In the genomic region with DNA sequence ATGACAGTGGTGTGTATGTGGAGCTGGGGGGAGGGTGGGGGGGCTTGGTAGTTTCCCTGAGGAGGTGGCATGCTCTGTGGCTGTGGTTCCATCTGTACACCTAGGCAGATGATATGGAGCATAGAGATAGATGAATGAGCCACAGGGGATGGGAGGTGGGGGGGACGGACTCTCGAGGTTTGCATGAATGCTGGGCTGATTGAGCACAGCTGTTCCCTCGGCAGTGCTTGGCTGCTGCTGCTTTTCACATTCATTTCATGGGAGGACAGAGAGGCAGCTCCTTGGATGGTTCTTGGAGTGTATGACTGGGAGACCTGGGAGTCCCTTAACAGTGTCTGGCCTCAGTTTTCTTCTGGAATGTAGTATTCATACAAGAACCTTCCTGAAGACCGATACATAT, we compare ENCODE assay signal across 10 mouse cellular contexts.
DNase-seq lines count a peak whose midpoint lies in the region; ATAC-seq lines count a peak whose summit lies in the region.
"Had no signal": no experiment of that assay in that cellular context is flagged by ENCODE, and none has a peak within 500 bp of the region (broad histone marks: within the 10 kb centered on the region; RNA-seq: fewer than 3 reads in every experiment).

No protein-coding gene starts in this region.

- no peak overlapping the region for H3K9ac ChIP-seq in midbrain, embryonic 14.5 days (replicated peaks; ENCODE audit: low read length)
- H3K9ac ChIP-seq in midbrain, embryonic 16.5 days (ENCODE audit: low read depth, low read length), result no peak overlapping the region
- no peak overlapping the region for H3K9ac ChIP-seq in intestine, embryonic 16.5 days (ENCODE audit: low read depth, low read length)
- no peak overlapping the region for H3K9ac ChIP-seq in stomach, embryonic 14.5 days (replicated peaks; ENCODE audit: low read depth, low read length)
- H3K9ac ChIP-seq: midbrain, embryonic 12.5 days had no signal

- peak; percentile 63 for DNase-seq in embryo, embryonic 10 days (ENCODE audit: low spot score)
- no peak for DNase-seq in embryo, embryonic 10.5 days (ENCODE audit: low spot score)
- no peak for DNase-seq in midbrain, embryonic 14.5 days
- no peak for DNase-seq in thymus, adult 18-20 months
- no peak for DNase-seq in urinary bladder, postnatal 36 days (ENCODE audit: low spot score in 2 of 2)
- DNase-seq: spleen, adult 18-20 months had no signal

- H3K4me3 ChIP-seq in midbrain, embryonic 14.5 days (replicated peaks; ENCODE audit: low read depth, low read length), result no peak overlapping the region
- no peak overlapping the region for H3K4me3 ChIP-seq in midbrain, embryonic 16.5 days (ENCODE audit: low read depth, low read length)
- no peak overlapping the region for H3K4me3 ChIP-seq in intestine, embryonic 16.5 days (ENCODE audit: low read length)
- no peak overlapping the region for H3K4me3 ChIP-seq in stomach, embryonic 14.5 days (ENCODE audit: low read depth, low read length)
- H3K4me3 ChIP-seq: midbrain, embryonic 12.5 days had no signal

- ATAC-seq in midbrain, embryonic 14.5 days (ENCODE audit: low FRiP score, low TSS enrichment), result no peak
- no peak for ATAC-seq in midbrain, embryonic 16.5 days
- ATAC-seq in intestine, embryonic 16.5 days, result peak; percentile 29; the same call in 1 of the 2 replicates
- ATAC-seq in stomach, embryonic 14.5 days (ENCODE audit: insufficient number of reproducible peaks, insufficient read depth, low FRiP score, low read depth), result peak; percentile 42; the same call in 1 of the 2 replicates

- H3K4me2 ChIP-seq in midbrain, embryonic 14.5 days (ENCODE audit: low read length), result no peak overlapping the region
- H3K4me2 ChIP-seq in midbrain, embryonic 16.5 days (ENCODE audit: low read length), result no peak overlapping the region
- H3K4me2 ChIP-seq in intestine, embryonic 16.5 days (ENCODE audit: low read depth, low read length), result no peak overlapping the region
- no peak overlapping the region for H3K4me2 ChIP-seq in stomach, embryonic 14.5 days (replicated peaks; ENCODE audit: low read depth, low read length)
- H3K4me2 ChIP-seq: midbrain, embryonic 12.5 days had no signal

- peaks cover 35% of the 10 kb centered on the region for H3K4me1 ChIP-seq in midbrain, embryonic 14.5 days (ENCODE audit: control insufficient read depth, insufficient read depth, low read length)
- H3K4me1 ChIP-seq in midbrain, embryonic 16.5 days (ENCODE audit: control insufficient read depth, insufficient read depth, low read length), result peaks cover 33% of the 10 kb centered on the region
- H3K4me1 ChIP-seq in intestine, embryonic 16.5 days (ENCODE audit: control insufficient read depth, insufficient read depth, low read length), result peaks cover 43% of the 10 kb centered on the region
- H3K4me1 ChIP-seq in stomach, embryonic 14.5 days (ENCODE audit: control insufficient read depth, insufficient read depth, low read length), result peaks cover 69% of the 10 kb centered on the region

- no peaks in the 10 kb centered on the region for H3K27me3 ChIP-seq in midbrain, embryonic 14.5 days (ENCODE audit: control insufficient read depth, insufficient read depth, low read length)
- no peaks in the 10 kb centered on the region for H3K27me3 ChIP-seq in midbrain, embryonic 16.5 days (ENCODE audit: control insufficient read depth, insufficient read depth, low read depth, low read length)
- H3K27me3 ChIP-seq in intestine, embryonic 16.5 days (replicated peaks; ENCODE audit: control insufficient read depth, insufficient read depth, low read length), result no peaks in the 10 kb centered on the region
- no peaks in the 10 kb centered on the region for H3K27me3 ChIP-seq in stomach, embryonic 14.5 days (ENCODE audit: control insufficient read depth, insufficient read depth, low read length)
- H3K27me3 ChIP-seq: midbrain, embryonic 12.5 days had no signal

- no peaks in the 10 kb centered on the region for H3K36me3 ChIP-seq in midbrain, embryonic 14.5 days (ENCODE audit: control insufficient read depth, insufficient read depth, low read length)
- no peaks in the 10 kb centered on the region for H3K36me3 ChIP-seq in midbrain, embryonic 16.5 days (ENCODE audit: control insufficient read depth, insufficient read depth, low read length)
- H3K36me3 ChIP-seq in intestine, embryonic 16.5 days (ENCODE audit: control insufficient read depth, insufficient read depth, low read length), result no peaks in the 10 kb centered on the region
- H3K36me3 ChIP-seq in stomach, embryonic 14.5 days (ENCODE audit: control insufficient read depth, insufficient read depth, low read length), result no peaks in the 10 kb centered on the region
- H3K36me3 ChIP-seq: midbrain, embryonic 12.5 days had no signal

- no peaks in the 10 kb centered on the region for H3K9me3 ChIP-seq in midbrain, embryonic 14.5 days (ENCODE audit: control insufficient read depth, low read length)
- H3K9me3 ChIP-seq in midbrain, embryonic 16.5 days (replicated peaks; ENCODE audit: control insufficient read depth, low read length, poor library complexity, severe bottlenecking), result no peaks in the 10 kb centered on the region
- no peaks in the 10 kb centered on the region for H3K9me3 ChIP-seq in intestine, embryonic 16.5 days (ENCODE audit: control insufficient read depth, low read length)
- no peaks in the 10 kb centered on the region for H3K9me3 ChIP-seq in stomach, embryonic 14.5 days (ENCODE audit: control insufficient read depth, low read depth, low read length)
- H3K9me3 ChIP-seq: midbrain, embryonic 12.5 days had no signal

- WGBS in midbrain, embryonic 14.5 days, result 36% methylated on average over 4 of the region's 4 CpGs
- 35% methylated on average over 4 of the region's 4 CpGs for WGBS in midbrain, embryonic 16.5 days
- 50% methylated on average over 4 of the region's 4 CpGs for WGBS in intestine, embryonic 16.5 days
- 25% methylated on average over 4 of the region's 4 CpGs for WGBS in stomach, embryonic 14.5 days

- 0 out of 2 replicates have a peak overlapping the region, but pooled peaks have one; percentile 14 for H3K27ac ChIP-seq in midbrain, embryonic 14.5 days (replicated peaks; ENCODE audit: low read depth, low read length)
- H3K27ac ChIP-seq in midbrain, embryonic 16.5 days (ENCODE audit: low read length), result no peak overlapping the region
- peak overlapping the region; percentile 94 for H3K27ac ChIP-seq in intestine, embryonic 16.5 days (ENCODE audit: low read length)
- H3K27ac ChIP-seq in stomach, embryonic 14.5 days (ENCODE audit: low read length), result peak overlapping the region; percentile 96

Comparison
In these comparisons a context has a peak if more than half of its experiments do, and no peak if none do; other contexts are left out.
1. ATAC-seq: peak in intestine, embryonic 16.5 days (single experiment) and stomach, embryonic 14.5 days (single experiment); none in midbrain, embryonic 14.5 days (single experiment) and midbrain, embryonic 16.5 days (single experiment).